Comparison of ENCODE assay signal across 27 mouse cellular contexts in the genomic region with DNA sequence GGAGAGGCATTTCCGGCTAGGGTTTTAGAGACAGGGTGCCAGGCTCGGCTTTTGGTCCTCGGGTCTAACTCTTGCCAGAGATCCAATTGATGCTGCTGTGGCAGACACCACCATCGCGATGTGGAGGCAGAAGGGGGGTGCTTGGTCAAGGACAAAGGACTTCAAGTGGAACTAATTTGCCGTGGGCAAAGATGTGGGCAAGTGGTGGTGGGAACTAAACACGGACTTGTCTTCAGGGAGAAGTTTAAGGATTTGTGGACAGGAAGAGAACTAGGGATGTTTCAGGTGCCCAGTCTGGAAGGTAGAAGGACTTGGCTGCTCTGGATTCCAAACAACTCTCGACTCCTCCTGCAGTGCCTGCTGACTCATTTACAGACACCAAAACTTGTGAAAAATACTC. TPM values are rescaled to one million over a fixed set of nuclear protein-coding genes. Genes with fewer than 3 reads are reported as not detected.
DNase-seq lines count a peak whose midpoint lies in the region; ATAC-seq lines count a peak whose summit lies in the region.
"Had no signal": no experiment of that assay in that cellular context is flagged by ENCODE, and none has a peak within 500 bp of the region (broad histone marks: within the 10 kb centered on the region; RNA-seq: fewer than 3 reads in every experiment).

No protein-coding gene starts in this region.

- no peak overlapping the region for H3K27ac ChIP-seq in limb, embryonic 11.5 days (replicated peaks; ENCODE audit: low read depth, low read length)
- no peak overlapping the region for H3K27ac ChIP-seq in limb, embryonic 10.5 days
- no peak overlapping the region for H3K27ac ChIP-seq in embryonic facial prominence, embryonic 10.5 days (replicated peaks)
- peak overlapping the region; percentile 90 for H3K27ac ChIP-seq in forebrain, embryonic 12.5 days
- no peak overlapping the region for H3K27ac ChIP-seq in midbrain, embryonic 12.5 days (replicated peaks)
- no peak overlapping the region for H3K27ac ChIP-seq in liver, embryonic 12.5 days
- H3K27ac ChIP-seq: embryonic facial prominence, embryonic 12.5 days; gastrocnemius, adult 2 months; heart, embryonic 15.5 days; hindbrain, postnatal 0 days; neural tube, embryonic 12.5 days had no signal

- no peak overlapping the region for H3K9ac ChIP-seq in limb, embryonic 11.5 days (ENCODE audit: low read length)
- H3K9ac ChIP-seq in forebrain, embryonic 12.5 days = peak overlapping the region; percentile 97
- peak overlapping the region; percentile 78; the same call in 1 of the 2 replicates for H3K9ac ChIP-seq in midbrain, embryonic 12.5 days (replicated peaks)
- no peak overlapping the region for H3K9ac ChIP-seq in liver, embryonic 12.5 days
- H3K9ac ChIP-seq: embryonic facial prominence, embryonic 12.5 days; heart, embryonic 15.5 days; neural tube, embryonic 12.5 days had no signal

- H3K4me3 ChIP-seq in limb, embryonic 11.5 days (ENCODE audit: low read depth, low read length) = no peak overlapping the region
- no peak overlapping the region for H3K4me3 ChIP-seq in limb, embryonic 10.5 days
- H3K4me3 ChIP-seq in embryonic facial prominence, embryonic 10.5 days = peak overlapping the region; percentile 57
- H3K4me3 ChIP-seq in forebrain, embryonic 12.5 days (replicated peaks) = peak overlapping the region; percentile 72
- H3K4me3 ChIP-seq in midbrain, embryonic 12.5 days = peak overlapping the region; percentile 60
- H3K4me3 ChIP-seq in liver, embryonic 12.5 days = no peak overlapping the region
- H3K4me3 ChIP-seq: erythroblast, embryonic 14.5 days; neural tube, embryonic 12.5 days had no signal

- peaks cover 93% of the 10 kb centered on the region for H3K27me3 ChIP-seq in limb, embryonic 11.5 days (ENCODE audit: control insufficient read depth, insufficient read depth, low read length)
- peaks cover 100% of the 10 kb centered on the region for H3K27me3 ChIP-seq in limb, embryonic 10.5 days (ENCODE audit: low read depth, poor library complexity, severe bottlenecking)
- H3K27me3 ChIP-seq in embryonic facial prominence, embryonic 10.5 days (replicated peaks; ENCODE audit: low read depth, poor library complexity, severe bottlenecking) = peaks cover 100% of the 10 kb centered on the region
- H3K27me3 ChIP-seq in forebrain, embryonic 12.5 days = peaks cover 43% of the 10 kb centered on the region
- H3K27me3 ChIP-seq in midbrain, embryonic 12.5 days = peaks cover 92% of the 10 kb centered on the region
- H3K27me3 ChIP-seq in liver, embryonic 12.5 days (replicated peaks) = peaks cover 100% of the 10 kb centered on the region

- H3K4me1 ChIP-seq in limb, embryonic 11.5 days (ENCODE audit: control insufficient read depth, insufficient read depth, low read length) = peaks cover 14% of the 10 kb centered on the region
- H3K4me1 ChIP-seq in limb, embryonic 10.5 days = peaks cover 37% of the 10 kb centered on the region
- H3K4me1 ChIP-seq in embryonic facial prominence, embryonic 10.5 days = peaks cover 46% of the 10 kb centered on the region
- peaks cover 71% of the 10 kb centered on the region for H3K4me1 ChIP-seq in forebrain, embryonic 12.5 days
- peaks cover 78% of the 10 kb centered on the region for H3K4me1 ChIP-seq in midbrain, embryonic 12.5 days
- H3K4me1 ChIP-seq in liver, embryonic 12.5 days = peaks cover 12% of the 10 kb centered on the region; the same call in 1 of the 2 replicates

- WGBS in limb, embryonic 11.5 days = 2% methylated on average over 8 of the region's 8 CpGs
- 2% methylated on average over 8 of the region's 8 CpGs for WGBS in limb, embryonic 10.5 days
- WGBS in embryonic facial prominence, embryonic 10.5 days = 1% methylated on average over 8 of the region's 8 CpGs
- under 1% methylated on average over 8 of the region's 8 CpGs for WGBS in forebrain, embryonic 12.5 days
- 2% methylated on average over 8 of the region's 8 CpGs for WGBS in midbrain, embryonic 12.5 days
- WGBS in liver, embryonic 12.5 days (ENCODE audit: insufficient replicate concordance) = 5% methylated on average over 8 of the region's 8 CpGs

- no peaks in the 10 kb centered on the region; the same call in 1 of the 2 replicates for H3K9me3 ChIP-seq in limb, embryonic 11.5 days (ENCODE audit: control insufficient read depth, low read length)
- 0 out of 2 replicates have a peak, but pooled peaks cover 4% of the 10 kb centered on the region for H3K9me3 ChIP-seq in limb, embryonic 10.5 days (replicated peaks)
- H3K9me3 ChIP-seq in embryonic facial prominence, embryonic 10.5 days = peaks cover 4% of the 10 kb centered on the region; the same call in 1 of the 2 replicates
- no peaks in the 10 kb centered on the region for H3K9me3 ChIP-seq in forebrain, embryonic 12.5 days
- 0 out of 2 replicates have a peak, but pooled peaks cover 4% of the 10 kb centered on the region for H3K9me3 ChIP-seq in midbrain, embryonic 12.5 days
- H3K9me3 ChIP-seq in liver, embryonic 12.5 days (replicated peaks) = no peaks in the 10 kb centered on the region
- H3K9me3 ChIP-seq: embryonic facial prominence, embryonic 12.5 days; heart, embryonic 15.5 days; neural tube, embryonic 12.5 days had no signal

- no peaks in the 10 kb centered on the region for H3K36me3 ChIP-seq in limb, embryonic 11.5 days (ENCODE audit: control insufficient read depth, insufficient read depth, low read length)
- H3K36me3 ChIP-seq in limb, embryonic 10.5 days = no peaks in the 10 kb centered on the region
- H3K36me3 ChIP-seq in embryonic facial prominence, embryonic 10.5 days (replicated peaks) = no peaks in the 10 kb centered on the region
- no peaks in the 10 kb centered on the region; the same call in 1 of the 2 replicates for H3K36me3 ChIP-seq in forebrain, embryonic 12.5 days (replicated peaks)
- H3K36me3 ChIP-seq in midbrain, embryonic 12.5 days = no peaks in the 10 kb centered on the region
- no peaks in the 10 kb centered on the region for H3K36me3 ChIP-seq in liver, embryonic 12.5 days
- H3K36me3 ChIP-seq: embryonic facial prominence, embryonic 12.5 days; heart, embryonic 15.5 days; neural tube, embryonic 12.5 days had no signal

- H3K4me2 ChIP-seq in limb, embryonic 11.5 days (ENCODE audit: low read depth, severe bottlenecking) = no peak overlapping the region
- H3K4me2 ChIP-seq in forebrain, embryonic 12.5 days = peak overlapping the region; percentile 73
- peak overlapping the region; percentile 74 for H3K4me2 ChIP-seq in midbrain, embryonic 12.5 days (replicated peaks)
- H3K4me2 ChIP-seq in liver, embryonic 12.5 days = no peak overlapping the region

- peak; percentile 46 for DNase-seq in limb, embryonic 11.5 days (ENCODE audit: low spot score)
- no peak for DNase-seq in limb, embryonic 10.5 days (ENCODE audit: low spot score)
- peak; percentile 40 for DNase-seq in embryonic facial prominence, embryonic 10.5 days (ENCODE audit: low spot score)
- no peak for DNase-seq in right cerebral cortex, postnatal 14 days
- no peak for DNase-seq in testis, postnatal 10 days (ENCODE audit: low spot score)
- DNase-seq: adrenal gland, adult 2 months; cerebellum, adult 11 months; gastrocnemius, adult 2 months; heart, postnatal 36 days; kidney, postnatal 36 days; left cerebral cortex, postnatal 4 days; lung, adult 18-20 months; lung, postnatal 14 days; thymus, adult 18-20 months; thymus, postnatal 36 days had no signal

- no peak for ATAC-seq in limb, embryonic 11.5 days (ENCODE audit: insufficient number of reproducible peaks, low FRiP score, low TSS enrichment, low read depth)
- ATAC-seq in forebrain, embryonic 12.5 days (ENCODE audit: low FRiP score) = no peak
- ATAC-seq in midbrain, embryonic 12.5 days (ENCODE audit: low FRiP score, low read depth) = no peak
- ATAC-seq in liver, embryonic 12.5 days = no peak
- ATAC-seq: hindbrain, postnatal 0 days; intestine, postnatal 0 days had no signal

RNA-seq across cellular contexts. Expression of a gene that starts 1.5 kb away (rescaled TPM):
- 8.0 and 8.2 TPM in 2 replicates for polyA plus RNA-seq in limb, embryonic 11.5 days (2014; fragmentation: Nextera tagmentation; extraction: Ambion mirVana)
- 8.4 and 8.9 TPM in 2 replicates for polyA plus RNA-seq in limb, embryonic 10.5 days (2016; fragmentation: Nextera tagmentation; extraction: Ambion mirVana)
- polyA plus RNA-seq in embryonic facial prominence, embryonic 10.5 days (2016; fragmentation: Nextera tagmentation; extraction: Ambion mirVana) = 15.4 and 15.7 TPM in 2 replicates
- 63.1 and 65.4 TPM in 2 replicates for polyA plus RNA-seq in forebrain, embryonic 12.5 days (2016; fragmentation: Nextera tagmentation; extraction: Ambion mirVana)
- polyA plus RNA-seq in midbrain, embryonic 12.5 days (2016; fragmentation: Nextera tagmentation; extraction: Ambion mirVana) = 35.4 and 40.1 TPM in 2 replicates
- 19.9 and 20.1 TPM in 2 replicates for polyA plus RNA-seq in liver, embryonic 12.5 days (2016; fragmentation: Nextera tagmentation; extraction: Ambion mirVana)

RNA-seq across cellular contexts. Expression of a gene that starts 1.7 kb away (rescaled TPM):
- polyA plus RNA-seq in limb, embryonic 11.5 days (2014; fragmentation: Nextera tagmentation; extraction: Ambion mirVana) = not detected in 2 replicates
- not detected in 2 replicates for polyA plus RNA-seq in limb, embryonic 10.5 days (2016; fragmentation: Nextera tagmentation; extraction: Ambion mirVana)
- 10.4 and 11.5 TPM in 2 replicates for polyA plus RNA-seq in embryonic facial prominence, embryonic 10.5 days (2016; fragmentation: Nextera tagmentation; extraction: Ambion mirVana)
- 104 TPM in 2 replicates for polyA plus RNA-seq in forebrain, embryonic 12.5 days (2016; fragmentation: Nextera tagmentation; extraction: Ambion mirVana)
- 35.2 and 46.5 TPM in 2 replicates for polyA plus RNA-seq in midbrain, embryonic 12.5 days (2016; fragmentation: Nextera tagmentation; extraction: Ambion mirVana)
- polyA plus RNA-seq in liver, embryonic 12.5 days (2016; fragmentation: Nextera tagmentation; extraction: Ambion mirVana) = not detected in 2 replicates
- polyA plus RNA-seq: adrenal gland, adult 2 months; erythroblast, embryonic 14.5 days; heart, embryonic 15.5 days; hindbrain, postnatal 0 days; intestine, postnatal 0 days; kidney, embryonic 14.5 days; liver, adult 2 months; neural tube, embryonic 12.5 days; stomach, embryonic 14.5 days had no signal

Comparison
In these comparisons a context has a peak if more than half of its experiments do, and no peak if none do; other contexts are left out.
1. DNase-seq: peak in limb, embryonic 11.5 days (single experiment) and embryonic facial prominence, embryonic 10.5 days (single experiment); none in limb, embryonic 10.5 days (single experiment), right cerebral cortex, postnatal 14 days (single experiment) and testis, postnatal 10 days (single experiment).
2. H3K4me2 ChIP-seq: peak in forebrain, embryonic 12.5 days (single experiment) and midbrain, embryonic 12.5 days (single experiment); none in limb, embryonic 11.5 days (single experiment) and liver, embryonic 12.5 days (single experiment).
3. H3K4me3 ChIP-seq: peak in embryonic facial prominence, embryonic 10.5 days (single experiment), forebrain, embryonic 12.5 days (single experiment) and midbrain, embryonic 12.5 days (single experiment); none in limb, embryonic 11.5 days (single experiment), limb, embryonic 10.5 days (single experiment) and liver, embryonic 12.5 days (single experiment).
4. H3K9ac ChIP-seq: peak in forebrain, embryonic 12.5 days (single experiment) and midbrain, embryonic 12.5 days (single experiment); none in limb, embryonic 11.5 days (single experiment) and liver, embryonic 12.5 days (single experiment).
5. RNA of a gene that starts 1.7 kb away (polyA plus RNA-seq): 104 TPM in forebrain, embryonic 12.5 days, 35.2 to 46.5 TPM in midbrain, embryonic 12.5 days and 10.4 to 11.5 TPM in embryonic facial prominence, embryonic 10.5 days; not detected in limb, embryonic 11.5 days, not detected in limb, embryonic 10.5 days and not detected in liver, embryonic 12.5 days; every median in the first group is over 10 times any median in the second.